Mouse (Mus musculus): ENCODE measurements at regions not wholly inside any gene's neighbourhood (a gene's known extent, or its start where the extent isn't known, plus 50 kb on each side); places are given as distances from the start of the nearest gene placed in this dataset.

DNA sequence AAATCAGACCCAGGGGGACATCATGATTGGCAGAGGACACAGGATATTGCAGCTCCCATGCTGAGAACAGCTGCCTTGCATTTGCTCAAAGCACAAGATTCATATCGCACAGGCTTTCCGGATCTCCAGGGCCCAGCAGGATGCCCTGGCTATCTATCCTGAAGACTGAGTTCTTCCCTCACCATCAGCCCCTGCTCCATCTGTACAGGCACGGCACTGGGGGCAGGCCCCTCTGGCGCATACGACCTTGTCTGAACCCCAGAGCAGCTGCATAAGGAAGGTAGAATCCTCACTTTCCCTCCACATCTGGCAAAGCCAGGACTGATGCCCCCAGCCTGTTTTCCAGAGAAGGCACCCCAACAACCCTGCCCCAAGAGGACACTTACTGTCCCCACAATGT, 266.8 kb downstream of the Tns1 start:
- no peak overlapping the region for H3K4me3 ChIP-seq (ENCODE audit: insufficient read depth, low read depth, low read length)
- peaks cover 2% of the 10 kb centered on the region; the same call in 1 of the 2 replicates for H3K4me1 ChIP-seq (ENCODE audit: control insufficient read depth, insufficient read depth, low read length)
- 92% methylated on average over 5 of the region's 5 CpGs for WGBS
- H3K36me3 ChIP-seq (ENCODE audit: control insufficient read depth, insufficient read depth, low read length): no peaks in the 10 kb centered on the region
- no peak for DNase-seq (ENCODE audit: extremely low read depth, low read depth, low spot score)
- no peak for TF ChIP-seq POLR2A (IDR thresholded peaks at IDR 0.05; ENCODE audit: extremely low read depth, insufficient read depth, low read length)
- TF ChIP-seq CTCF (IDR thresholded peaks at IDR 0.05; ENCODE audit: low read depth, low read length): no peak
- no peaks in the 10 kb centered on the region for H3K27me3 ChIP-seq (ENCODE audit: control insufficient read depth, insufficient read depth, low read length)
- H3K27ac ChIP-seq (replicated peaks; ENCODE audit: insufficient read depth, low read depth, low read length): no peak overlapping the region
- no peaks in the 10 kb centered on the region for H3K79me2 ChIP-seq (ENCODE audit: control insufficient read depth, insufficient read depth, low read length)
- no peak overlapping the region for H3K9ac ChIP-seq (ENCODE audit: low read depth, low read length)

- WGBS: 94% methylated on average over 7 of the region's 7 CpGs
- H3K36me3 ChIP-seq (ENCODE audit: control insufficient read depth, insufficient read depth, low read length): no peaks in the 10 kb centered on the region
- H3K79me2 ChIP-seq (ENCODE audit: control insufficient read depth, insufficient read depth, low read length): no peaks in the 10 kb centered on the region
- no peaks in the 10 kb centered on the region for H3K27me3 ChIP-seq (ENCODE audit: control insufficient read depth, insufficient read depth, low read length)
- H3K4me3 ChIP-seq (ENCODE audit: insufficient read depth, low read depth, low read length): no peak overlapping the region
- H3K9ac ChIP-seq (ENCODE audit: low read depth, low read length): no peak overlapping the region
- no peak for DNase-seq (ENCODE audit: extremely low read depth, low read depth, low spot score)
- peaks cover 2% of the 10 kb centered on the region; the same call in 1 of the 2 replicates for H3K4me1 ChIP-seq (ENCODE audit: control insufficient read depth, insufficient read depth, low read length)
- TF ChIP-seq POLR2A (IDR thresholded peaks at IDR 0.05; ENCODE audit: extremely low read depth, insufficient read depth, low read length): no peak
- TF ChIP-seq CTCF (IDR thresholded peaks at IDR 0.05; ENCODE audit: low read depth, low read length): no peak
- H3K27ac ChIP-seq (replicated peaks; ENCODE audit: insufficient read depth, low read depth, low read length): no peak overlapping the region
These were observed 267.4 kb downstream of the Tns1 start for GRCm38 (mm10) chr1:73856811-73857210.

- Histone ChIP-seq H3K4me3 (ENCODE audit: insufficient read depth, low read depth, low read length) (no peak overlapping the region), H3K36me3 (ENCODE audit: control insufficient read depth, insufficient read depth, low read length) (no peaks in the 10 kb centered on the region), H3K27ac (replicated peaks; ENCODE audit: insufficient read depth, low read depth, low read length) (no peak overlapping the region), H3K9ac (ENCODE audit: low read depth, low read length) (no peak overlapping the region), H3K27me3 (ENCODE audit: control insufficient read depth, insufficient read depth, low read length) (no peaks in the 10 kb centered on the region), H3K79me2 (ENCODE audit: control insufficient read depth, insufficient read depth, low read length) (no peaks in the 10 kb centered on the region), H3K4me1 (ENCODE audit: control insufficient read depth, insufficient read depth, low read length) (peaks cover 2% of the 10 kb centered on the region; the same call in 1 of the 2 replicates)
- WGBS: 57% methylated on average over 4 of the region's 4 CpGs
- DNase-seq (ENCODE audit: extremely low read depth, low read depth, low spot score): peak; percentile 28
- TF ChIP-seq CTCF (IDR thresholded peaks at IDR 0.05; ENCODE audit: low read depth, low read length) (no peak), POLR2A (IDR thresholded peaks at IDR 0.05; ENCODE audit: extremely low read depth, insufficient read depth, low read length) (no peak)
These were observed 268.9 kb downstream of the Tns1 start for GRCm38 (mm10) chr1:73855306-73855705.

GRCm38 (mm10) chr1:73853851-73854250, 270.4 kb downstream of the Tns1 start:
- Histone ChIP-seq H3K4me1 (ENCODE audit: control insufficient read depth, insufficient read depth, low read length) (peaks cover 2% of the 10 kb centered on the region; the same call in 1 of the 2 replicates), H3K4me3 (ENCODE audit: insufficient read depth, low read depth, low read length) (no peak overlapping the region), H3K27me3 (ENCODE audit: control insufficient read depth, insufficient read depth, low read length) (no peaks in the 10 kb centered on the region), H3K36me3 (ENCODE audit: control insufficient read depth, insufficient read depth, low read length) (no peaks in the 10 kb centered on the region), H3K79me2 (ENCODE audit: control insufficient read depth, insufficient read depth, low read length) (no peaks in the 10 kb centered on the region), H3K27ac (replicated peaks; ENCODE audit: insufficient read depth, low read depth, low read length) (no peak overlapping the region), H3K9ac (ENCODE audit: low read depth, low read length) (no peak overlapping the region)
- 91% methylated on average over 11 of the region's 11 CpGs for WGBS
- TF ChIP-seq CTCF (IDR thresholded peaks at IDR 0.05; ENCODE audit: low read depth, low read length) (no peak), POLR2A (IDR thresholded peaks at IDR 0.05; ENCODE audit: extremely low read depth, insufficient read depth, low read length) (no peak)
- DNase-seq (ENCODE audit: extremely low read depth, low read depth, low spot score): no peak

- Histone ChIP-seq H3K9ac (ENCODE audit: low read depth, low read length) (no peak overlapping the region), H3K36me3 (ENCODE audit: control insufficient read depth, insufficient read depth, low read length) (no peaks in the 10 kb centered on the region), H3K27me3 (ENCODE audit: control insufficient read depth, insufficient read depth, low read length) (no peaks in the 10 kb centered on the region), H3K79me2 (ENCODE audit: control insufficient read depth, insufficient read depth, low read length) (no peaks in the 10 kb centered on the region), H3K4me3 (ENCODE audit: insufficient read depth, low read depth, low read length) (no peak overlapping the region), H3K27ac (replicated peaks; ENCODE audit: insufficient read depth, low read depth, low read length) (no peak overlapping the region), H3K4me1 (ENCODE audit: control insufficient read depth, insufficient read depth, low read length) (peaks cover under 1% of the 10 kb centered on the region; the same call in 1 of the 2 replicates)
- peak; percentile 33 for DNase-seq (ENCODE audit: extremely low read depth, low read depth, low spot score)
- TF ChIP-seq CTCF (IDR thresholded peaks at IDR 0.05; ENCODE audit: low read depth, low read length): no peak
- TF ChIP-seq POLR2A (IDR thresholded peaks at IDR 0.05; ENCODE audit: extremely low read depth, insufficient read depth, low read length): no peak
- WGBS: 70% methylated on average over 11 of the region's 11 CpGs
These were observed 273.9 kb downstream of the Tns1 start for GRCm38 (mm10) chr1:73850173-73851014.

DNA sequence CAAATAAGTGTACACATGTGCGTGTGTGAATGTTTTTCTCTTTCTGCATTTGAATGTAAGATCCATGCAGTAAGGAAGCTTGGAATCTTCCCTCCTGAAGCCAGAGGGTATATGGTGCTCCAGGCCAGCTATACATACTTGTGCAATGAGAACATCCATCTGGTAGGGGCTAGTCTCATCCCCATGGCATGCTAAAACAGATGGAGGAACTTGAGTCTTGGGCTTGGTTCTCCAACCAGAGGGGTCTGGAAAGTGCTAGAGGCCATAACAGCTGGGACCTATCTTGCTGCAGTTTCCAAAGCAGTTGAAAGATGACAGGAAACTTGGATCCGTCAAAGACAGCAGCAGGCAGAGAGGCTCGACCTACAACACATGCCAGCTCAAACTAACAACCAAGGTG, 275.9 kb downstream of the Tns1 start:
- H3K4me1 ChIP-seq (ENCODE audit: control insufficient read depth, insufficient read depth, low read length): no peaks in the 10 kb centered on the region
- TF ChIP-seq CTCF (IDR thresholded peaks at IDR 0.05; ENCODE audit: low read depth, low read length) (no peak), POLR2A (IDR thresholded peaks at IDR 0.05; ENCODE audit: extremely low read depth, insufficient read depth, low read length) (no peak)
- H3K79me2 ChIP-seq (ENCODE audit: control insufficient read depth, insufficient read depth, low read length): no peaks in the 10 kb centered on the region
- DNase-seq (ENCODE audit: extremely low read depth, low read depth, low spot score): no peak
- H3K9ac ChIP-seq (ENCODE audit: low read depth, low read length): no peak overlapping the region
- 80% methylated on average over 3 of the region's 3 CpGs for WGBS
- no peaks in the 10 kb centered on the region for H3K36me3 ChIP-seq (ENCODE audit: control insufficient read depth, insufficient read depth, low read length)
- H3K27me3 ChIP-seq (ENCODE audit: control insufficient read depth, insufficient read depth, low read length): no peaks in the 10 kb centered on the region
- H3K27ac ChIP-seq (replicated peaks; ENCODE audit: insufficient read depth, low read depth, low read length): no peak overlapping the region
- no peak overlapping the region for H3K4me3 ChIP-seq (ENCODE audit: insufficient read depth, low read depth, low read length)

Measured in liver, adult 2 months (tissue).